Mouse (Mus musculus) erythroblast, embryonic 14.5 days (primary cell): ENCODE results near the gene Carhsp1. TPM values are rescaled to one million over a fixed set of nuclear protein-coding genes. Genes with fewer than 3 reads are reported as not detected.

Experiments used
- H3K27me3 ChIP-seq: 2 replicates; pipeline ENCODE4 v1.6.1; 2012; ENCODE audit warnings: inconsistent platforms; ENCODE audit not compliant: control insufficient read depth
- H3K36me3 ChIP-seq: 2 replicates; pipeline ENCODE4 v1.6.1; 2012; ENCODE audit warnings: mild to moderate bottlenecking, inconsistent platforms; ENCODE audit not compliant: control insufficient read depth
- H3K4me1 ChIP-seq: 2 replicates; pipeline ENCODE4 v1.6.1; 2012; ENCODE audit warnings: inconsistent platforms; ENCODE audit not compliant: control insufficient read depth
- H3K4me3 ChIP-seq: replicated peaks from 2 replicates; pipeline ENCODE3; 2012; ENCODE audit warnings: moderate library complexity, mild to moderate bottlenecking, inconsistent platforms
- H3K9me3 ChIP-seq: 2 replicates; pipeline ENCODE4 v1.6.1; 2012; ENCODE audit warnings: low read length, inconsistent platforms, mixed read lengths; ENCODE audit not compliant: control insufficient read depth
- GATA1 ChIP-seq: IDR thresholded peaks from 2 replicates; pipeline ENCODE4 v1.6.1; 2012; ENCODE audit warnings: low read length, inconsistent platforms, mixed read lengths
- TAL1 ChIP-seq: IDR thresholded peaks from 3 replicates; pipeline ENCODE4 v1.6.1; 2012; ENCODE audit warnings: low read length, inconsistent platforms, mixed read lengths
- polyA plus RNA-seq: library from polyadenylated mRNA; stranded (reverse); fragments of >175 nt; gene quantifications from 2 replicates; pipeline ENCODE4 v1.2.3, GENCODE M21; 2012

Gene Carhsp1
- polyA plus RNA-seq, 1 experiment: 30.7 TPM

GRCm38 (mm10) chr16:8612214-8613005 lies 59.5 kb downstream of the Carhsp1 start:
- Histone ChIP-seq H3K9me3 (no peaks in the 10 kb centered on the region), H3K4me1 (peaks cover 61% of the 10 kb centered on the region), H3K27me3 (no peaks in the 10 kb centered on the region), H3K4me3 (peak overlapping the region; percentile 50), H3K36me3 (peaks cover 25% of the 10 kb centered on the region)
- TF ChIP-seq TAL1 (peak; percentile 96), GATA1 (peak; percentile 93)

- Histone ChIP-seq H3K36me3 (peaks cover 20% of the 10 kb centered on the region), H3K27me3 (no peaks in the 10 kb centered on the region), H3K9me3 (no peaks in the 10 kb centered on the region), H3K4me3 (no peak overlapping the region), H3K4me1 (peaks cover 54% of the 10 kb centered on the region)
- TF ChIP-seq GATA1 (no peak), TAL1 (no peak)
Observed at GRCm38 (mm10) chr16:8610397-8610796, 61.6 kb downstream of the Carhsp1 start.

Other genes with a start within 250 kb of the Carhsp1 start
- not detected in 2 replicates for gene Tmem114, start 247.0 kb downstream of the Carhsp1 start, polyA plus RNA-seq
- 0.87 and 1.4 TPM in 2 replicates for gene Mettl22, start 201.4 kb downstream of the Carhsp1 start, polyA plus RNA-seq
- gene Abat, start 158.7 kb downstream of the Carhsp1 start, polyA plus RNA-seq: 0.06 and 0.21 TPM in 2 replicates
- 1.6 and 2.7 TPM in 2 replicates for gene Pmm2, start 34.5 kb downstream of the Carhsp1 start, polyA plus RNA-seq
- 0.31 and 0.35 TPM in 2 replicates for gene Tmem186, start 34.4 kb downstream of the Carhsp1 start, polyA plus RNA-seq
- not detected in 2 replicates for gene Gm5767, start 8.6 kb upstream of the Carhsp1 start, polyA plus RNA-seq
- gene Usp7, start 120.2 kb upstream of the Carhsp1 start, polyA plus RNA-seq: 6.0 and 6.8 TPM in 2 replicates
- 1.8 and 2.1 TPM in 2 replicates for gene 1810013L24Rik, start 157.9 kb upstream of the Carhsp1 start, polyA plus RNA-seq